Mouse (Mus musculus) ES-Bruce4 (cell line): Measurements from ENCODE around the gene Ccdc61.

Experiments used
- CTCF ChIP-seq: IDR thresholded peaks from one replicate; pipeline ENCODE4 v1.8.1; 2011; ENCODE audit warnings: low read depth, low read length
- EP300 ChIP-seq: IDR thresholded peaks from 2 replicates; pipeline ENCODE4 v1.6.1; 2011; ENCODE audit warnings: low read depth, low read length; ENCODE audit not compliant: insufficient read depth
- POLR2A ChIP-seq: IDR thresholded peaks from one replicate; pipeline ENCODE4 v1.8.1; 2011; ENCODE audit warnings: low read length; ENCODE audit not compliant: insufficient read depth

- TF ChIP-seq POLR2A (no peak), CTCF (no peak), EP300 (no peak)
These were observed 25.3 kb downstream of the Ccdc61 start for GRCm38 (mm10) chr7:18884745-18885422.
